Mouse (Mus musculus) gastrocnemius, postnatal 36 days (tissue): ENCODE data around the gene Slc26a9. TPM values are rescaled to one million over a fixed set of nuclear protein-coding genes. Genes with fewer than 3 reads are reported as not detected.
"Not testable (repeated sequence)": the region's sequence is repeated elsewhere in the genome, so short reads cannot be mapped to it uniquely, and the experiment has no call there.

Source experiments
- DNase-seq, 2 experiments: peaks; one replicate each; pipeline ENCODE4 v3.0.0; 2022
- intact Hi-C: fragments of 180-260 bp; cut with DNase I; formaldehyde crosslinking; loops from one replicate; pipeline ENCODE4 v1.15.1; 2025
- total RNA-seq, 2 experiments: library from RNA; stranded (reverse); gene quantifications; 2 replicates each; pipeline ENCODE4 v1.2.3; 2021

The Slc26a9 gene
- total RNA-seq, 2 experiments from 2014 or later, result not detected

DNA sequence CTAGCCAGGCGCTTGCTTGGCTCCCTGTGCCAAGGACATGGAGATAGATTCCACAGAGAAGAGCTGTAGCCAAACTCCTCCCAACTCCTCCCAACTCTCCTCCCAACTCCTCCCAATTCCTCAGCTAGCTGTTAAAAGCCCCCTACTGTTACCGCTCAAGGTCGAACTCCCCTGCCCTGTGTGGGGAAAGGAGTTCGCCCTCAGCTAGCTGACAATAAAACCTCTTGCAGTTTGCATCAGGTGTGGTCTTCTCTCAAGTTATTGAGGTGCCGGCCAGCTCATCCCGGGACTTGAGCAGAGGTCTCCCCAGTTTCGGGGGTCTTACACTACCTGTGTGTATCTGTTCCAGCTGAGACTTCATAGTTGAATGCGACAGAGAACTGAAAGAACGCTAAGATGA is 76.5 kb downstream of the Slc26a9 start:
- DNase-seq, intact Hi-C loops: not testable (repeated sequence)

GRCm38 (mm10) chr1:131820887-131821328 is 77.1 kb downstream of the Slc26a9 start:
- intact Hi-C loops, result no loop called here
- no peak for DNase-seq

Other genes with a start within 250 kb of the Slc26a9 start
- 10 to 100 TPM; 10.3 to 10.5 TPM for gene Srgap2, start 216.7 kb upstream of the Slc26a9 start, total RNA-seq
- gene Fam72a, start 216.1 kb upstream of the Slc26a9 start, total RNA-seq, result under 1 TPM; 0.26 to 0.44 TPM
- gene Avpr1b, start 144.8 kb upstream of the Slc26a9 start, total RNA-seq, result not detected
- gene Ctse, start 105.7 kb upstream of the Slc26a9 start, total RNA-seq, result under 1 TPM in 1 of 2 experiments, not detected in 1; 0.28 TPM
- gene Rab7b, start 55.3 kb upstream of the Slc26a9 start, total RNA-seq, result 1 to 10 TPM; 2.8 to 2.9 TPM
- gene Pm20d1, start 53.4 kb downstream of the Slc26a9 start, total RNA-seq, result under 1 TPM; 0.57 to 0.69 TPM
- gene Slc41a1, start 83.5 kb downstream of the Slc26a9 start, total RNA-seq, result 10 to 100 TPM; 37.2 to 47.2 TPM
- 1 to 10 TPM; 5.0 to 5.9 TPM for gene Rab29, start 123.2 kb downstream of the Slc26a9 start, total RNA-seq
- gene Nucks1, start 166.5 kb downstream of the Slc26a9 start, total RNA-seq, result 10 to 100 TPM; 55.6 to 61.1 TPM
- 1 to 10 TPM; 1.9 to 2.1 TPM for gene Slc45a3, start 218.9 kb downstream of the Slc26a9 start, total RNA-seq